Mouse (Mus musculus) megakaryocyte, embryonic 14.5 days (primary cell): ENCODE results near the gene Peg10. TPM values are rescaled to one million over a fixed set of nuclear protein-coding genes. Genes with fewer than 3 reads are reported as not detected.

ENCODE experiments used
- H3K27me3 ChIP-seq: replicated peaks from 2 replicates; pipeline ENCODE3; 2012; ENCODE audit warnings: inconsistent platforms
- H3K36me3 ChIP-seq: replicated peaks from 2 replicates; pipeline ENCODE3; 2012; ENCODE audit warnings: low read length, inconsistent platforms, mixed read lengths
- H3K4me1 ChIP-seq: 2 replicates; pipeline ENCODE4 v1.6.1; 2012; ENCODE audit warnings: inconsistent platforms
- H3K4me3 ChIP-seq: replicated peaks from 2 replicates; pipeline ENCODE3; 2012; ENCODE audit warnings: moderate library complexity, mild to moderate bottlenecking, inconsistent platforms
- H3K9me3 ChIP-seq: 2 replicates; pipeline ENCODE4 v1.6.1; 2012; ENCODE audit warnings: inconsistent platforms
- FLI1 ChIP-seq: IDR thresholded peaks from 2 replicates; pipeline ENCODE4 v1.6.1; 2012; ENCODE audit warnings: low read length, inconsistent platforms, mixed read lengths
- GATA1 ChIP-seq: IDR thresholded peaks from 3 replicates; pipeline ENCODE4 v1.6.1; 2012; ENCODE audit warnings: mixed read lengths, low read length, inconsistent platforms, borderline replicate concordance
- polyA plus RNA-seq: library from polyadenylated mRNA; stranded (reverse); fragments of >175 nt; gene quantifications from 2 replicates; pipeline ENCODE4 v1.2.3, GENCODE M21; 2012; ENCODE audit warnings: low replicate concordance; ENCODE audit not compliant: insufficient read depth

Peg10 gene
- polyA plus RNA-seq, 1 experiment, result 1.6 TPM

DNA sequence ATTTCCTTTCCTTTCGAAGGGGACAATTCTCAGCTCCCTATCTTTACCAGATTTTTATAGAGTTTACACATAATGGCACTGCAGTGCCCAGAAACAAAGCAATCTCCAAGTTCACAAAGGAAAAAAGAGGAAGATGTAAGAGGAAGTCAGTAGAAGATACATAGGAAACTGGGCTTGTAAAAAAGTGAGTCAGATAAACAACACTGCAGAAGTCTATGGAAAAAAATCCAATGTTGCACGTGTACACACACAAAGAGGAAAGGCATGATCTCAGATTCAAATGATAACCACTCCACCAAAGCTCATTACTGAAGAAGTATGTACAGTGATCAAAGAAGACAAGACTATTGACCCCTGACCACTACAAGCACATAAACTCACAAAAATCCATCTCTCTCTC, 51.3 kb downstream of the Peg10 start:
- Histone ChIP-seq H3K36me3 (no peaks in the 10 kb centered on the region), H3K9me3 (peaks cover 3% of the 10 kb centered on the region; the same call in 1 of the 2 replicates), H3K27me3 (no peaks in the 10 kb centered on the region), H3K4me1 (peaks cover 4% of the 10 kb centered on the region; the same call in 1 of the 2 replicates), H3K4me3 (no peak overlapping the region)
- TF ChIP-seq FLI1, result no peak
- no peak for TF ChIP-seq GATA1

DNA sequence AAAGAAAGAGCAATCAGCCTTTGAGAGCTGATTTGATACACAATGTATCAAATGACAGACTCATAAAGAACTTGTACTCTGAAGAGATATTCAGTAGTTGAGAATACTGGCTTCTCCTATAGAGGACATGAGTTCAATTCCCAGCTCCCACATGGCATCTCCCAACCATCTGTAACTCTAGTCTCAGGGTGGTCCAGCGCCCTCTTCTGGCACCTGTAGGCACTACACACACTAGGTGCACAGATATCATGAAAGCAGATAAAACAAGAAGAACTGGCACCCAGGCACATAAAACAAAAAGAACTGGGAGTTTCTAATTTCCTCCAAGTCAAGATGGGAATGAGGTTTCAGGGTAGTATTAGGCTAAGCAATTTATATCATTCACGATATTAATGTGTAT, 52.3 kb downstream of the Peg10 start:
- Histone ChIP-seq H3K36me3 (no peaks in the 10 kb centered on the region), H3K4me1 (peaks cover 4% of the 10 kb centered on the region; the same call in 1 of the 2 replicates), H3K4me3 (no peak overlapping the region), H3K27me3 (no peaks in the 10 kb centered on the region), H3K9me3 (peaks cover 3% of the 10 kb centered on the region; the same call in 1 of the 2 replicates)
- TF ChIP-seq GATA1, result no peak
- TF ChIP-seq FLI1, result no peak

DNA sequence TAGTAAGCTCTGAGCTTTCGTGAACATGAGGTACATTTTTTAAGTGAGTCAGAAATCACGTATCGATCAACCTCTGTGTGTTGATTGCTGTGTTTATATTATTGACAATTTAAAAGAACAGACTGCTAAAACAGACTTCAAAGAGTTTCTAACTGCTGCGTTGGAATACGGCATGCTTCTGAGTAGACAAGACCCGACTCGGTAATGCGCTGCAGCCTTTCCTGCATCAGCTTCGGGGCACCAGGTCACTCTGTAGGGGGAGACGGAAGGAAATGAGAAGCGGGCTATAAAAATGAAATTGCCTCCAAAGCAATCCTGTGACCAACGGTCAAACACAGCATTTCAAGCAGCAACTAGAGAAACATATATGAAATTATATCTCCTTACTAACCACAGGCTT, 59.9 kb downstream of the Peg10 start:
- Histone ChIP-seq H3K4me1 (no peaks in the 10 kb centered on the region), H3K9me3 (no peaks in the 10 kb centered on the region), H3K36me3 (no peaks in the 10 kb centered on the region), H3K4me3 (no peak overlapping the region), H3K27me3 (no peaks in the 10 kb centered on the region)
- no peak for TF ChIP-seq FLI1
- TF ChIP-seq GATA1, result no peak

Other genes starting within 250 kb of the Peg10 start
- 0.30 and 0.36 TPM in 2 replicates for gene Col1a2, start 242.5 kb upstream of the Peg10 start, polyA plus RNA-seq
- 2.7 and 5.7 TPM in 2 replicates for gene Casd1, start 146.5 kb upstream of the Peg10 start, polyA plus RNA-seq
- 4.5 and 5.3 TPM in 2 replicates for gene Sgce, start 99 bp upstream of the Peg10 start, polyA plus RNA-seq
- gene Ppp1r9a, start 155.6 kb downstream of the Peg10 start, polyA plus RNA-seq, result 2.5 TPM in 1 of 2 replicates, not detected in the other